Mouse (Mus musculus): ENCODE measurements at regions not wholly inside any gene's neighbourhood (a gene's known extent, or its start where the extent isn't known, plus 50 kb on each side); places are given as distances from the start of the nearest gene placed in this dataset.
A peak's percentile ranks its signal among the peaks of the same experiment; 100 is the strongest.

GRCm38 (mm10) chr6:34246512-34246911 lies 69.6 kb upstream of the Slc35b4 start:
- no peak for DNase-seq (ENCODE audit: low spot score, missing footprints)
- 84% methylated on average over 4 of the region's 4 CpGs for WGBS
- H3K27ac ChIP-seq (ENCODE audit: low read depth, low read length): no peak overlapping the region
- no peak overlapping the region for H3K4me2 ChIP-seq
- no peaks in the 10 kb centered on the region for H3K36me3 ChIP-seq (ENCODE audit: control insufficient read depth, insufficient read depth, low read length)
- no peaks in the 10 kb centered on the region for H3K27me3 ChIP-seq (ENCODE audit: control insufficient read depth, insufficient read depth, low read length)
- H3K4me3 ChIP-seq (ENCODE audit: low read depth, low read length): no peak overlapping the region
- H3K4me1 ChIP-seq (ENCODE audit: control insufficient read depth, insufficient read depth, low read length): no peaks in the 10 kb centered on the region
- no peak for ATAC-seq (ENCODE audit: low FRiP score)
- H3K9me3 ChIP-seq (ENCODE audit: control insufficient read depth, low read length): no peaks in the 10 kb centered on the region
- H3K9ac ChIP-seq (ENCODE audit: low read length): no peak overlapping the region

- no peak overlapping the region for H3K27ac ChIP-seq (ENCODE audit: low read depth, low read length)
- WGBS: 89% methylated on average over 3 of the region's 3 CpGs
- H3K4me3 ChIP-seq (ENCODE audit: low read depth, low read length): no peak overlapping the region
- peaks cover 7% of the 10 kb centered on the region for H3K4me1 ChIP-seq (ENCODE audit: control insufficient read depth, insufficient read depth, low read length)
- no peaks in the 10 kb centered on the region for H3K27me3 ChIP-seq (ENCODE audit: control insufficient read depth, insufficient read depth, low read length)
- DNase-seq (ENCODE audit: low spot score, missing footprints) (no peak), ATAC-seq (ENCODE audit: low FRiP score) (no peak)
- H3K4me2 ChIP-seq: no peak overlapping the region
- no peak overlapping the region for H3K9ac ChIP-seq (ENCODE audit: low read length)
- H3K9me3 ChIP-seq (ENCODE audit: control insufficient read depth, low read length): no peaks in the 10 kb centered on the region
- H3K36me3 ChIP-seq (ENCODE audit: control insufficient read depth, insufficient read depth, low read length): no peaks in the 10 kb centered on the region
Observed at GRCm38 (mm10) chr6:34243001-34243400, 66.1 kb upstream of the Slc35b4 start.

- Histone ChIP-seq H3K4me1 (ENCODE audit: control insufficient read depth, insufficient read depth, low read length) (peaks cover 7% of the 10 kb centered on the region), H3K27me3 (ENCODE audit: control insufficient read depth, insufficient read depth, low read length) (no peaks in the 10 kb centered on the region), H3K36me3 (ENCODE audit: control insufficient read depth, insufficient read depth, low read length) (no peaks in the 10 kb centered on the region), H3K9ac (ENCODE audit: low read length) (no peak overlapping the region), H3K9me3 (ENCODE audit: control insufficient read depth, low read length) (no peaks in the 10 kb centered on the region), H3K27ac (ENCODE audit: low read depth, low read length) (no peak overlapping the region), H3K4me2 (no peak overlapping the region), H3K4me3 (ENCODE audit: low read depth, low read length) (no peak overlapping the region)
- 19% methylated on average over 9 of the region's 9 CpGs for WGBS
- ATAC-seq (ENCODE audit: low FRiP score): no peak
- DNase-seq (ENCODE audit: low spot score, missing footprints): no peak
Observed at GRCm38 (mm10) chr6:34242486-34242885, 65.6 kb upstream of the Slc35b4 start.

GRCm38 (mm10) chr6:34235132-34235531 lies 58.2 kb upstream of the Slc35b4 start:
- no peak for DNase-seq (ENCODE audit: low spot score, missing footprints)
- Histone ChIP-seq H3K27ac (ENCODE audit: low read depth, low read length) (no peak overlapping the region), H3K9me3 (ENCODE audit: control insufficient read depth, low read length) (no peaks in the 10 kb centered on the region), H3K4me2 (no peak overlapping the region), H3K9ac (ENCODE audit: low read length) (no peak overlapping the region), H3K36me3 (ENCODE audit: control insufficient read depth, insufficient read depth, low read length) (no peaks in the 10 kb centered on the region), H3K4me3 (ENCODE audit: low read depth, low read length) (no peak overlapping the region), H3K4me1 (ENCODE audit: control insufficient read depth, insufficient read depth, low read length) (peaks cover 2% of the 10 kb centered on the region), H3K27me3 (ENCODE audit: control insufficient read depth, insufficient read depth, low read length) (no peaks in the 10 kb centered on the region)
- no peak for ATAC-seq (ENCODE audit: low FRiP score)
- WGBS: 44% methylated on average over 10 of the region's 10 CpGs

GRCm38 (mm10) chr6:34234443-34235020 lies 57.6 kb upstream of the Slc35b4 start:
- Histone ChIP-seq H3K4me2 (no peak overlapping the region), H3K9me3 (ENCODE audit: control insufficient read depth, low read length) (no peaks in the 10 kb centered on the region), H3K9ac (ENCODE audit: low read length) (no peak overlapping the region), H3K27me3 (ENCODE audit: control insufficient read depth, insufficient read depth, low read length) (no peaks in the 10 kb centered on the region), H3K4me1 (ENCODE audit: control insufficient read depth, insufficient read depth, low read length) (no peaks in the 10 kb centered on the region), H3K4me3 (ENCODE audit: low read depth, low read length) (no peak overlapping the region), H3K27ac (ENCODE audit: low read depth, low read length) (no peak overlapping the region), H3K36me3 (ENCODE audit: control insufficient read depth, insufficient read depth, low read length) (no peaks in the 10 kb centered on the region)
- no peak for DNase-seq (ENCODE audit: low spot score, missing footprints)
- no peak for ATAC-seq (ENCODE audit: low FRiP score)
- WGBS: 82% methylated on average over 5 of the region's 5 CpGs

- Histone ChIP-seq H3K9me3 (ENCODE audit: control insufficient read depth, low read length) (no peaks in the 10 kb centered on the region), H3K27me3 (ENCODE audit: control insufficient read depth, insufficient read depth, low read length) (no peaks in the 10 kb centered on the region), H3K4me3 (ENCODE audit: low read depth, low read length) (no peak overlapping the region), H3K4me1 (ENCODE audit: control insufficient read depth, insufficient read depth, low read length) (no peaks in the 10 kb centered on the region), H3K9ac (ENCODE audit: low read length) (no peak overlapping the region), H3K36me3 (ENCODE audit: control insufficient read depth, insufficient read depth, low read length) (no peaks in the 10 kb centered on the region), H3K4me2 (no peak overlapping the region), H3K27ac (ENCODE audit: low read depth, low read length) (no peak overlapping the region)
- DNase-seq (ENCODE audit: low spot score, missing footprints) (peak; percentile 97), ATAC-seq (ENCODE audit: low FRiP score) (no peak)
- WGBS: 46% methylated on average over 13 of the region's 13 CpGs
Observed at GRCm38 (mm10) chr6:34230768-34231381, 54.0 kb upstream of the Slc35b4 start.

- H3K4me2 ChIP-seq: no peak overlapping the region
- DNase-seq (ENCODE audit: low spot score, missing footprints) (no peak), ATAC-seq (ENCODE audit: low FRiP score) (no peak)
- H3K4me3 ChIP-seq (ENCODE audit: low read depth, low read length): no peak overlapping the region
- no peak overlapping the region for H3K27ac ChIP-seq (ENCODE audit: low read depth, low read length)
- H3K27me3 ChIP-seq (ENCODE audit: control insufficient read depth, insufficient read depth, low read length): no peaks in the 10 kb centered on the region
- H3K36me3 ChIP-seq (ENCODE audit: control insufficient read depth, insufficient read depth, low read length): no peaks in the 10 kb centered on the region
- no peaks in the 10 kb centered on the region; the same call in 1 of the 2 replicates for H3K9me3 ChIP-seq (ENCODE audit: control insufficient read depth, low read length)
- no peaks in the 10 kb centered on the region for H3K4me1 ChIP-seq (ENCODE audit: control insufficient read depth, insufficient read depth, low read length)
- 91% methylated on average over 4 of the region's 4 CpGs for WGBS
- H3K9ac ChIP-seq (ENCODE audit: low read length): no peak overlapping the region
Observed at GRCm38 (mm10) chr6:34227131-34227530, 50.2 kb upstream of the Slc35b4 start.
